Mouse (Mus musculus) G1E (cell line): Measurements from ENCODE around the gene Zfp597. TPM values are rescaled to one million over a fixed set of nuclear protein-coding genes. Genes with fewer than 3 reads are reported as not detected.
A peak's percentile ranks its signal among the peaks of the same experiment; 100 is the strongest.

Experiments
- ATAC-seq: 2 replicates; pipeline ENCODE4 v1.8.0; 2016; ENCODE audit warnings: mild to moderate bottlenecking; ENCODE audit not compliant: insufficient number of reproducible peaks, poor library complexity, low FRiP score, severe bottlenecking; ENCODE audit errors: extremely low read depth
- DNase-seq: peaks from one replicate; pipeline ENCODE4 v3.0.0; 2012; ENCODE audit warnings: low spot score
- H3K27me3 ChIP-seq: 2 replicates; pipeline ENCODE4 v1.6.1; 2012; ENCODE audit warnings: mild to moderate bottlenecking, low read length, inconsistent platforms; ENCODE audit not compliant: insufficient read depth
- H3K36me3 ChIP-seq: replicated peaks from 2 replicates; pipeline ENCODE3; 2012; ENCODE audit warnings: mild to moderate bottlenecking, inconsistent platforms
- H3K4me1 ChIP-seq: 2 replicates; pipeline ENCODE4 v1.6.1; 2012; ENCODE audit warnings: low read depth, low read length, inconsistent platforms, mixed read lengths; ENCODE audit not compliant: insufficient read depth
- H3K4me3 ChIP-seq: 2 replicates; pipeline ENCODE4 v1.5.1; 2012; ENCODE audit warnings: low read depth, mild to moderate bottlenecking, inconsistent platforms, low read length, moderate library complexity, mixed read lengths
- H3K9me3 ChIP-seq: replicated peaks from 2 replicates; pipeline ENCODE4 v1.6.1; 2012; ENCODE audit warnings: inconsistent platforms
- CTCF ChIP-seq: IDR thresholded peaks from 2 replicates; pipeline ENCODE4 v1.5.1; 2012; ENCODE audit warnings: low read depth, low read length, inconsistent platforms, mixed read lengths
- GATA1 ChIP-seq: IDR thresholded peaks from 2 replicates; pipeline ENCODE4 v1.6.1; 2012; ENCODE audit warnings: borderline replicate concordance, low read length, inconsistent platforms, mixed read lengths
- GATA2 ChIP-seq: IDR thresholded peaks from 2 replicates; pipeline ENCODE4 v1.6.1; 2012; ENCODE audit warnings: low read depth, low read length, inconsistent platforms, borderline replicate concordance
- POLR2AphosphoS5 ChIP-seq: IDR thresholded peaks from 2 replicates; pipeline ENCODE4 v1.6.1; 2012; ENCODE audit warnings: low read depth, low read length, inconsistent platforms; ENCODE audit not compliant: insufficient replicate concordance
- TAL1 ChIP-seq: conservative IDR thresholded peaks from 2 replicates; pipeline ENCODE4 v1.6.1; 2012; ENCODE audit warnings: low read depth, low read length, inconsistent platforms, mixed read lengths
- polyA plus RNA-seq: library from polyadenylated mRNA; stranded (reverse); fragments of >175 nt; gene quantifications from 2 replicates; pipeline ENCODE4 v1.2.3, GENCODE M21; 2012
- total RNA-seq, 2 experiments: library from RNA; stranded (forward) in 1 of 2; stranded (reverse) in 1 of 2; fragments of 200-1000 nt in 1 of 2; fragments of >200 nt in 1 of 2; fragmentation: Nextera tagmentation in 1 of 2; gene quantifications; 2 replicates each; pipeline ENCODE4 v1.2.3; 2014 to 2017

Zfp597 gene
- 23.3 and 23.6 TPM in 2 replicates for total RNA-seq (2014; fragmentation: Nextera tagmentation)
- 24.2 and 26.7 TPM in 2 replicates for total RNA-seq (2017)
- 2.7 and 3.0 TPM in 2 replicates for polyA plus RNA-seq

- Histone ChIP-seq H3K9me3 (no peaks in the 10 kb centered on the region), H3K4me3 (peak within 1 kb of the TSS; percentile 91), H3K4me1 (peaks cover 20% of the 10 kb centered on the region), H3K27me3 (no peaks in the 10 kb centered on the region), H3K36me3 (peaks cover 47% of the 10 kb centered on the region)
- DNase-seq (peak; percentile 86), ATAC-seq (peak; percentile 87)
- TF ChIP-seq GATA1 (no peak), TAL1 (no peak), CTCF (no peak), GATA2 (no peak), POLR2AphosphoS5 (no peak)
These were observed at the start of gene Zfp597, which contains the start of gene Gm20695 for GRCm38 (mm10) chr16:3884201-3885064. Zfp597 (minus strand) TSS chr16:3884561. Gm20695 (plus strand) TSS chr16:3884648.

GRCm38 (mm10) chr16:3934091-3934490 is 49.7 kb upstream of the Zfp597 start:
- DNase-seq (no peak), ATAC-seq (no peak)
- Histone ChIP-seq H3K27me3 (no peaks in the 10 kb centered on the region), H3K4me1 (peaks cover 5% of the 10 kb centered on the region; the same call in 1 of the 2 replicates), H3K4me3 (no peak overlapping the region), H3K9me3 (no peaks in the 10 kb centered on the region), H3K36me3 (peaks cover 82% of the 10 kb centered on the region)
- no peak for TF ChIP-seq CTCF
- TF ChIP-seq TAL1 = no peak
- no peak for TF ChIP-seq GATA1
- TF ChIP-seq POLR2AphosphoS5 = no peak
- TF ChIP-seq GATA2 = no peak

- no peak overlapping the region for H3K4me3 ChIP-seq
- H3K9me3 ChIP-seq = no peaks in the 10 kb centered on the region
- H3K4me1 ChIP-seq = peaks cover 5% of the 10 kb centered on the region; the same call in 1 of the 2 replicates
- DNase-seq = no peak
- no peak for TF ChIP-seq POLR2AphosphoS5
- TF ChIP-seq GATA1 = no peak
- no peak for TF ChIP-seq GATA2
- TF ChIP-seq TAL1 = no peak
- TF ChIP-seq CTCF = no peak
- no peaks in the 10 kb centered on the region for H3K27me3 ChIP-seq
- H3K36me3 ChIP-seq = peaks cover 81% of the 10 kb centered on the region
- no peak for ATAC-seq
These were observed 49.2 kb upstream of the Zfp597 start for GRCm38 (mm10) chr16:3933536-3933935.

GRCm38 (mm10) chr16:3929151-3929550 is 44.8 kb upstream of the Zfp597 start:
- Histone ChIP-seq H3K4me3 (no peak overlapping the region), H3K36me3 (peaks cover 78% of the 10 kb centered on the region), H3K9me3 (no peaks in the 10 kb centered on the region), H3K27me3 (no peaks in the 10 kb centered on the region), H3K4me1 (peaks cover 9% of the 10 kb centered on the region; the same call in 1 of the 2 replicates)
- DNase-seq = no peak
- no peak for ATAC-seq
- no peak for TF ChIP-seq GATA1
- no peak for TF ChIP-seq CTCF
- TF ChIP-seq TAL1 = no peak

GRCm38 (mm10) chr16:3928582-3928981 is 44.2 kb upstream of the Zfp597 start:
- Histone ChIP-seq H3K4me1 (peaks cover 6% of the 10 kb centered on the region; the same call in 1 of the 2 replicates), H3K9me3 (no peaks in the 10 kb centered on the region), H3K27me3 (no peaks in the 10 kb centered on the region), H3K4me3 (no peak overlapping the region), H3K36me3 (peaks cover 78% of the 10 kb centered on the region)
- no peak for DNase-seq
- no peak for ATAC-seq
- TF ChIP-seq TAL1 (no peak), GATA2 (no peak)

GRCm38 (mm10) chr16:3923966-3924365 is 39.6 kb upstream of the Zfp597 start:
- H3K4me3 ChIP-seq = no peak overlapping the region
- peaks cover 88% of the 10 kb centered on the region for H3K36me3 ChIP-seq
- H3K9me3 ChIP-seq = no peaks in the 10 kb centered on the region
- DNase-seq = no peak
- peaks cover 5% of the 10 kb centered on the region; the same call in 1 of the 2 replicates for H3K4me1 ChIP-seq
- no peaks in the 10 kb centered on the region for H3K27me3 ChIP-seq
- no peak for TF ChIP-seq TAL1
- TF ChIP-seq POLR2AphosphoS5 = no peak
- no peak for TF ChIP-seq GATA2
- TF ChIP-seq CTCF = no peak
- ATAC-seq = no peak
